Mouse (Mus musculus): Measurements from ENCODE around the gene Fam135a. TPM values are rescaled to one million over a fixed set of nuclear protein-coding genes. Genes with fewer than 3 reads are reported as not detected.
A peak's percentile ranks its signal among the peaks of the same experiment; 100 is the strongest.

The Fam135a gene
- polyA plus RNA-seq, 1 experiment from 2014 or later, result 17.6 TPM

DNA sequence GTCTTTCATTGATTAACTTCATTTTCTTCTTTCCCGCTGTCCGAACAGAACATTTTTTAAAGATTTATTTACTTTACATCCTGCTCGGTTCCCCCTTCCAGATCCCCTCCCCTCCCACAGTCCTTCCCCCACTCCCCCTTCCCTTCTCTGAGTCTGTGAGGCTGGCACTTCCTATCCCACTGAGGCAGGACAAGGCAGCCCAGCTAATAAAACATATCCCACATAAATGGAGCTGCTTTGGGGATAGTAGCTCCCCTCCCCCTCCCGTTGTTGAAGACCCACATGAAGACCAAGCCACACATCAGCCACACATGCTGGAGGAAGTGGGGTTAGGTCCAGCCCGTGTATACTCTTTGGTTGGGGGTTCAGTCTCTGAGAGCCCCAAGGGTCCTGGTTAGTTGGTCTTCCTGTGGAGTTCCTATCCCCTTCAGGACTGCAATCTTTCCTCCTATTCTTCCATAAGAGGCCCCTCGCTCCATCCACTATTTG lies 773 bp upstream of the Fam135a start:
- Histone ChIP-seq H3K4me2 (replicated peaks; ENCODE audit: low read depth) (peak overlapping the region; percentile 78), H3K9ac (ENCODE audit: low read length) (peak overlapping the region; percentile 85), H3K27ac (replicated peaks) (peak overlapping the region; percentile 84; the same call in 1 of the 2 replicates), H3K4me1 (replicated peaks; ENCODE audit: control insufficient read depth, insufficient read depth) (peaks cover 4% of the 10 kb centered on the region; the same call in 1 of the 2 replicates), H3K36me3 (ENCODE audit: control insufficient read depth, insufficient read depth, low read length) (no peaks in the 10 kb centered on the region), H3K27me3 (ENCODE audit: control insufficient read depth, insufficient read depth, low read length) (no peaks in the 10 kb centered on the region), H3K9me3 (ENCODE audit: control insufficient read depth, low read length) (no peaks in the 10 kb centered on the region), H3K4me3 (ENCODE audit: low read depth, low read length) (peak overlapping the region; percentile 92)
- WGBS, result 43% methylated on average over 6 of the region's 6 CpGs
- ATAC-seq (ENCODE audit: low FRiP score, low TSS enrichment) (no peak), DNase-seq (ENCODE audit: low spot score) (no peak)
- TF ChIP-seq CTCF (IDR thresholded peaks at IDR 0.05; ENCODE audit: low read depth), result no peak
- TF ChIP-seq EP300 (optimal IDR thresholded peaks at IDR 0.05), result no peak

DNA sequence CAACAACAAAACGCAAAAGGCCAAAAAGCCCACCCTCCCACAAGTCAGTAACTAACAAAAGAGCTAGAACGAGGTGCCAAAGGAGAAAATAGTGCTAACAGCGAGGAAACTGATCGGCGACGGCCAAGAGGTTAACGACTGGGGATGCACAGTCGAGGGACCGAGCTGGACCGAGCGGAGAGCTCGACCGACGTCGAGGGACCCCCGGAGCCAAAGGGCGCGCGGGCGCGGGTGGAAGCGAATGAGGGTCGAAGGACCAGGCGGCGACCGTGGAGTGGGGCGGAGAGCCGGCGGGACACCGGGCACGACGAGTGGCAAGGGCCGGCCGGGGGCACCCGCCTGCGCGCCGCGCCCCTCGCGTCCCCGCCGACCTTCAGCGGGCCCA lies 608 bp downstream of the Fam135a start:
- TF ChIP-seq EP300 (optimal IDR thresholded peaks at IDR 0.05) (no peak), CTCF (IDR thresholded peaks at IDR 0.05; ENCODE audit: low read depth) (no peak)
- no peak for DNase-seq (ENCODE audit: low spot score)
- peak overlapping the region; percentile 78 for H3K4me2 ChIP-seq (replicated peaks; ENCODE audit: low read depth)
- no peak for ATAC-seq (ENCODE audit: low FRiP score, low TSS enrichment)
- peak overlapping the region; percentile 94 for H3K9ac ChIP-seq (ENCODE audit: low read length)
- no peaks in the 10 kb centered on the region for H3K9me3 ChIP-seq (ENCODE audit: control insufficient read depth, low read length)
- peak overlapping the region; percentile 92 for H3K4me3 ChIP-seq (ENCODE audit: low read depth, low read length)
- H3K27ac ChIP-seq (replicated peaks), result peak overlapping the region; percentile 84
- under 1% methylated on average over 31 of the region's 44 CpGs for WGBS
- H3K4me1 ChIP-seq (replicated peaks; ENCODE audit: control insufficient read depth, insufficient read depth), result peaks cover 4% of the 10 kb centered on the region; the same call in 1 of the 2 replicates
- H3K36me3 ChIP-seq (ENCODE audit: control insufficient read depth, insufficient read depth, low read length), result no peaks in the 10 kb centered on the region
- no peaks in the 10 kb centered on the region for H3K27me3 ChIP-seq (ENCODE audit: control insufficient read depth, insufficient read depth, low read length)

DNA sequence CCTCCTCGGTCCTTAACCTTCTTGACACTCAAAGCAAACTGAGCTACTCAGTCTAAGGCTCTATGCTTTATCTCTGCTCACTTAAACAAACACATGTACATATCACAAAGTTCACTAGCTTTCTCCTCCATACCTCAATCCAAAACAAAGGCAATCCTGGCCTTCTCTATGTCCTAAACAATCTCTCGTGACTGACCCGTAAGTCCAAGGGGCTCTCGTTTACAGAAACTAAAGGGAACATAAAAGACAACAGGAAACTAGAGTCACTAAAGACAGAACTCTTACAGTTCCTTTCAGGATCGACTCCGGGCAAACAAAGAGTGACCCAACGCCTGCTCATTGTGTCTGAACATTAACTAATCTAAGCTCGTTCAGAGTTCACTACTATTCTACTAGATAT lies 2.6 kb downstream of the Fam135a start:
- no peak overlapping the region for H3K9ac ChIP-seq (ENCODE audit: low read length)
- 39% methylated on average over 8 of the region's 8 CpGs for WGBS

GRCm38 (mm10) chr1:24092414-24092813 lies 7.7 kb downstream of the Fam135a start:
- Histone ChIP-seq H3K4me1 (replicated peaks; ENCODE audit: control insufficient read depth, insufficient read depth) (no peaks in the 10 kb centered on the region), H3K36me3 (ENCODE audit: control insufficient read depth, insufficient read depth, low read length) (no peaks in the 10 kb centered on the region), H3K9me3 (ENCODE audit: control insufficient read depth, low read length) (no peaks in the 10 kb centered on the region), H3K27ac (replicated peaks) (no peak overlapping the region), H3K9ac (ENCODE audit: low read length) (no peak overlapping the region), H3K27me3 (ENCODE audit: control insufficient read depth, insufficient read depth, low read length) (no peaks in the 10 kb centered on the region), H3K4me2 (replicated peaks; ENCODE audit: low read depth) (no peak overlapping the region), H3K4me3 (ENCODE audit: low read depth, low read length) (no peak overlapping the region)
- DNase-seq (ENCODE audit: low spot score), result no peak
- 91% methylated on average over 7 of the region's 7 CpGs for WGBS
- TF ChIP-seq EP300 (optimal IDR thresholded peaks at IDR 0.05) (no peak), CTCF (IDR thresholded peaks at IDR 0.05; ENCODE audit: low read depth) (no peak)
- ATAC-seq (ENCODE audit: low FRiP score, low TSS enrichment), result no peak

More for the DNA sequence above, 2.6 kb downstream of the Fam135a start:
- Histone ChIP-seq H3K27me3 (ENCODE audit: control insufficient read depth, insufficient read depth, low read length) (no peaks in the 10 kb centered on the region), H3K27ac (replicated peaks) (no peak overlapping the region), H3K4me3 (ENCODE audit: low read depth, low read length) (no peak overlapping the region), H3K4me1 (replicated peaks; ENCODE audit: control insufficient read depth, insufficient read depth) (peaks cover 4% of the 10 kb centered on the region; the same call in 1 of the 2 replicates), H3K4me2 (replicated peaks; ENCODE audit: low read depth) (peak overlapping the region; percentile 8; the same call in 1 of the 2 replicates), H3K36me3 (ENCODE audit: control insufficient read depth, insufficient read depth, low read length) (no peaks in the 10 kb centered on the region), H3K9me3 (ENCODE audit: control insufficient read depth, low read length) (no peaks in the 10 kb centered on the region)
- DNase-seq (ENCODE audit: low spot score), result no peak
- TF ChIP-seq CTCF (IDR thresholded peaks at IDR 0.05; ENCODE audit: low read depth), result no peak
- no peak for TF ChIP-seq EP300 (optimal IDR thresholded peaks at IDR 0.05)
- ATAC-seq (ENCODE audit: low FRiP score, low TSS enrichment), result no peak

DNA sequence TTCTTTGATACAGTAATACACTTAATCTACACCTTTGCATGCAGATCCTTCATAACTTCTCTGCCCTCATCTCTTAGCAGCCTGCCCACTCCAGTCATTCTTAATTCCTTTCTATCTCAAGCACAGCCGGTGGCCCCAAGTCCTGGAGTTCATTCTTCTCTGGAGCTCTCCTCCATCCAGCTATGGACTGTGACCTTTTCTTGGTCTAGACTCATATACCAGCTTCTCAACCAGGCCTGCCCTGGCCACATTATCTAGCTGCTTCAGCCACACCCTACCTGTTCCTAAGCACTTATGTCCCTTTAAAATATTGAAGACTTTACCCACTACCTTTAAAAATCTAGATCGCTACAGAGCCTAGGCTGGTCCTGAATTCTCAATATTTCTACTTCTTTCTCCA lies 9.5 kb downstream of the Fam135a start:
- no peak for DNase-seq (ENCODE audit: low spot score)
- Histone ChIP-seq H3K4me1 (replicated peaks; ENCODE audit: control insufficient read depth, insufficient read depth) (no peaks in the 10 kb centered on the region), H3K9me3 (ENCODE audit: control insufficient read depth, low read length) (no peaks in the 10 kb centered on the region), H3K9ac (ENCODE audit: low read length) (no peak overlapping the region), H3K27ac (replicated peaks) (no peak overlapping the region), H3K27me3 (ENCODE audit: control insufficient read depth, insufficient read depth, low read length) (no peaks in the 10 kb centered on the region), H3K4me2 (replicated peaks; ENCODE audit: low read depth) (no peak overlapping the region), H3K36me3 (ENCODE audit: control insufficient read depth, insufficient read depth, low read length) (no peaks in the 10 kb centered on the region), H3K4me3 (ENCODE audit: low read depth, low read length) (no peak overlapping the region)
- 69% methylated on average over 2 of the region's 2 CpGs for WGBS
- no peak for ATAC-seq (ENCODE audit: low FRiP score, low TSS enrichment)
- TF ChIP-seq EP300 (optimal IDR thresholded peaks at IDR 0.05) (no peak), CTCF (IDR thresholded peaks at IDR 0.05; ENCODE audit: low read depth) (no peak)

DNA sequence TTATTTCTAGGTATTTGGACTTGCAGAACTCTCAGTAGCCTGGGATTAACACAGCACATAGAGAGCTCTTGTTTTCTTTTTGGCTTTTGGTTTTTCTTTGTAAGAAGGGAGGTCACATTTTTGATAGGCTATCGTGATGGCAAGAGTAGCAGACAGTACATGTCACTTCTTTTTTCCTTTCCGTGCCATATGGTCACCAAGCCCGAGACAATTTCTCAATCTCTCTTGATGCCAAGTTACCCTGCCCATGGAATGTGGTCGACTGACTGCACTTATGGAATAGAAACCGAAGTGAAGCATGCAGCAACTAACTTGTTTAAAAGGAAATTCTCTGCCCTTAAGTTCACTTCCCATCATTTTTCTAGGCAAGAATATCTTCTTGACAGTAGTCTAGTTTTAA lies 10.0 kb downstream of the Fam135a start:
- DNase-seq (ENCODE audit: low spot score) (no peak), ATAC-seq (ENCODE audit: low FRiP score, low TSS enrichment) (no peak)
- H3K9ac ChIP-seq (ENCODE audit: low read length), result no peak overlapping the region

More for the DNA sequence above, 10.0 kb downstream of the Fam135a start:
- no peaks in the 10 kb centered on the region for H3K27me3 ChIP-seq (ENCODE audit: control insufficient read depth, insufficient read depth, low read length)
- WGBS, result 56% methylated on average over 5 of the region's 5 CpGs
- H3K27ac ChIP-seq (replicated peaks), result no peak overlapping the region
- TF ChIP-seq EP300 (optimal IDR thresholded peaks at IDR 0.05) (no peak), CTCF (IDR thresholded peaks at IDR 0.05; ENCODE audit: low read depth) (no peak)
- no peaks in the 10 kb centered on the region for H3K36me3 ChIP-seq (ENCODE audit: control insufficient read depth, insufficient read depth, low read length)
- no peaks in the 10 kb centered on the region for H3K4me1 ChIP-seq (replicated peaks; ENCODE audit: control insufficient read depth, insufficient read depth)
- H3K4me3 ChIP-seq (ENCODE audit: low read depth, low read length), result no peak overlapping the region
- H3K9me3 ChIP-seq (ENCODE audit: control insufficient read depth, low read length), result no peaks in the 10 kb centered on the region
- H3K4me2 ChIP-seq (replicated peaks; ENCODE audit: low read depth), result no peak overlapping the region

All from stomach, postnatal 0 days (tissue).